Mouse (Mus musculus): ENCODE data around the gene Ppp2r5c. TPM values are rescaled to one million over a fixed set of nuclear protein-coding genes. Genes with fewer than 3 reads are reported as not detected.

Ppp2r5c gene
- polyA plus RNA-seq, 1 experiment: 136 TPM

- peak; percentile 69 to 71 for DNase-seq
- WGBS: under 1% methylated on average over 36 of the region's 39 CpGs
- H3K27ac ChIP-seq (ENCODE audit: insufficient read depth, low read length): 0 out of 2 replicates have a peak overlapping the region, but pooled peaks have one; percentile 37
These were observed 386 bp downstream of the Ppp2r5c start for GRCm38 (mm10) chr12:110447306-110447705.

GRCm38 (mm10) chr12:110448767-110449166, 1.8 kb downstream of the Ppp2r5c start:
- no peak overlapping the region for H3K27ac ChIP-seq (ENCODE audit: insufficient read depth, low read length)
- H3K4me3 ChIP-seq (replicated peaks; ENCODE audit: insufficient read depth, low read depth, low read length): no peak overlapping the region
- DNase-seq: no peak
- WGBS: 76% methylated on average over 10 of the region's 10 CpGs
- TF ChIP-seq POLR2A (IDR thresholded peaks at IDR 0.05; ENCODE audit: borderline replicate concordance, insufficient read depth, low read length): no peak
- no peak for TF ChIP-seq CTCF (IDR thresholded peaks at IDR 0.05; ENCODE audit: borderline replicate concordance, insufficient read depth, low read depth, low read length)
- no peaks in the 10 kb centered on the region for H3K27me3 ChIP-seq (ENCODE audit: control insufficient read depth, insufficient read depth, low read length)
- H3K4me1 ChIP-seq (ENCODE audit: control insufficient read depth, insufficient read depth, low read length): peaks cover 5% of the 10 kb centered on the region; the same call in 1 of the 2 replicates

More at GRCm38 (mm10) chr12:110447306-110447705, 386 bp downstream of the Ppp2r5c start:
- no peaks in the 10 kb centered on the region for H3K27me3 ChIP-seq (ENCODE audit: control insufficient read depth, insufficient read depth, low read length)
- peak overlapping the region; percentile 87 for H3K4me3 ChIP-seq (replicated peaks; ENCODE audit: insufficient read depth, low read depth, low read length)
- peaks cover 5% of the 10 kb centered on the region; the same call in 1 of the 2 replicates for H3K4me1 ChIP-seq (ENCODE audit: control insufficient read depth, insufficient read depth, low read length)
- TF ChIP-seq CTCF (IDR thresholded peaks at IDR 0.05; ENCODE audit: borderline replicate concordance, insufficient read depth, low read depth, low read length): no peak
- TF ChIP-seq POLR2A (IDR thresholded peaks at IDR 0.05; ENCODE audit: borderline replicate concordance, insufficient read depth, low read length): no peak

- no peak overlapping the region for H3K27ac ChIP-seq (ENCODE audit: insufficient read depth, low read length)
- H3K27me3 ChIP-seq (ENCODE audit: control insufficient read depth, insufficient read depth, low read length): no peaks in the 10 kb centered on the region
- H3K4me3 ChIP-seq (replicated peaks; ENCODE audit: insufficient read depth, low read depth, low read length): no peak overlapping the region
- DNase-seq: peak; percentile 64 to 75
- TF ChIP-seq POLR2A (IDR thresholded peaks at IDR 0.05; ENCODE audit: borderline replicate concordance, insufficient read depth, low read length) (no peak), CTCF (IDR thresholded peaks at IDR 0.05; ENCODE audit: borderline replicate concordance, insufficient read depth, low read depth, low read length) (peak; percentile 83)
- 11% methylated on average over 5 of the region's 5 CpGs for whole genome bisulfite sequencing
- peaks cover 21% of the 10 kb centered on the region for H3K4me1 ChIP-seq (ENCODE audit: control insufficient read depth, insufficient read depth, low read length)
These were observed 7.3 kb downstream of the Ppp2r5c start for GRCm38 (mm10) chr12:110454223-110454622.

GRCm38 (mm10) chr12:110456024-110456423, 9.1 kb downstream of the Ppp2r5c start:
- no peak overlapping the region for H3K27ac ChIP-seq (ENCODE audit: insufficient read depth, low read length)

GRCm38 (mm10) chr12:110458667-110459066, 11.7 kb downstream of the Ppp2r5c start:
- no peak for DNase-seq
- Histone ChIP-seq H3K27me3 (ENCODE audit: control insufficient read depth, insufficient read depth, low read length) (no peaks in the 10 kb centered on the region), H3K4me1 (ENCODE audit: control insufficient read depth, insufficient read depth, low read length) (peaks cover 39% of the 10 kb centered on the region), H3K27ac (ENCODE audit: insufficient read depth, low read length) (no peak overlapping the region), H3K4me3 (replicated peaks; ENCODE audit: insufficient read depth, low read depth, low read length) (no peak overlapping the region)
- WGBS: 73% methylated on average over 6 of the region's 6 CpGs
- TF ChIP-seq CTCF (IDR thresholded peaks at IDR 0.05; ENCODE audit: borderline replicate concordance, insufficient read depth, low read depth, low read length): no peak
- no peak for TF ChIP-seq POLR2A (IDR thresholded peaks at IDR 0.05; ENCODE audit: borderline replicate concordance, insufficient read depth, low read length)

More at GRCm38 (mm10) chr12:110456024-110456423, 9.1 kb downstream of the Ppp2r5c start:
- H3K4me1 ChIP-seq (ENCODE audit: control insufficient read depth, insufficient read depth, low read length): peaks cover 36% of the 10 kb centered on the region
- WGBS: 31% methylated on average over 7 of the region's 7 CpGs
- TF ChIP-seq POLR2A (IDR thresholded peaks at IDR 0.05; ENCODE audit: borderline replicate concordance, insufficient read depth, low read length) (no peak), CTCF (IDR thresholded peaks at IDR 0.05; ENCODE audit: borderline replicate concordance, insufficient read depth, low read depth, low read length) (no peak)
- no peak overlapping the region for H3K4me3 ChIP-seq (replicated peaks; ENCODE audit: insufficient read depth, low read depth, low read length)
- H3K27me3 ChIP-seq (ENCODE audit: control insufficient read depth, insufficient read depth, low read length): no peaks in the 10 kb centered on the region
- no peak for DNase-seq

GRCm38 (mm10) chr12:110460418-110461300, 13.7 kb downstream of the Ppp2r5c start:
- H3K27me3 ChIP-seq (ENCODE audit: control insufficient read depth, insufficient read depth, low read length): no peaks in the 10 kb centered on the region
- no peak overlapping the region for H3K4me3 ChIP-seq (replicated peaks; ENCODE audit: insufficient read depth, low read depth, low read length)
- no peak overlapping the region for H3K27ac ChIP-seq (ENCODE audit: insufficient read depth, low read length)
- DNase-seq: peak; percentile 81 to 87
- peaks cover 42% of the 10 kb centered on the region for H3K4me1 ChIP-seq (ENCODE audit: control insufficient read depth, insufficient read depth, low read length)
- WGBS: 15% methylated on average over 18 of the region's 18 CpGs
- TF ChIP-seq POLR2A (IDR thresholded peaks at IDR 0.05; ENCODE audit: borderline replicate concordance, insufficient read depth, low read length) (no peak), CTCF (IDR thresholded peaks at IDR 0.05; ENCODE audit: borderline replicate concordance, insufficient read depth, low read depth, low read length) (no peak)

GRCm38 (mm10) chr12:110463711-110464110, 16.8 kb downstream of the Ppp2r5c start:
- Histone ChIP-seq H3K4me3 (replicated peaks; ENCODE audit: insufficient read depth, low read depth, low read length) (no peak overlapping the region), H3K27ac (ENCODE audit: insufficient read depth, low read length) (no peak overlapping the region), H3K27me3 (ENCODE audit: control insufficient read depth, insufficient read depth, low read length) (no peaks in the 10 kb centered on the region), H3K4me1 (ENCODE audit: control insufficient read depth, insufficient read depth, low read length) (peaks cover 23% of the 10 kb centered on the region)
- DNase-seq: no peak
- no peak for TF ChIP-seq CTCF (IDR thresholded peaks at IDR 0.05; ENCODE audit: borderline replicate concordance, insufficient read depth, low read depth, low read length)
- TF ChIP-seq POLR2A (IDR thresholded peaks at IDR 0.05; ENCODE audit: borderline replicate concordance, insufficient read depth, low read length): no peak
- WGBS: 71% methylated on average over 8 of the region's 8 CpGs

- Histone ChIP-seq H3K27ac (ENCODE audit: insufficient read depth, low read length) (no peak overlapping the region), H3K27me3 (ENCODE audit: control insufficient read depth, insufficient read depth, low read length) (no peaks in the 10 kb centered on the region), H3K4me3 (replicated peaks; ENCODE audit: insufficient read depth, low read depth, low read length) (no peak overlapping the region), H3K4me1 (ENCODE audit: control insufficient read depth, insufficient read depth, low read length) (no peaks in the 10 kb centered on the region)
- TF ChIP-seq CTCF (IDR thresholded peaks at IDR 0.05; ENCODE audit: borderline replicate concordance, insufficient read depth, low read depth, low read length) (no peak), POLR2A (IDR thresholded peaks at IDR 0.05; ENCODE audit: borderline replicate concordance, insufficient read depth, low read length) (no peak)
- DNase-seq: no peak
- WGBS: 78% methylated on average over 3 of the region's 3 CpGs
These were observed 24.5 kb downstream of the Ppp2r5c start for GRCm38 (mm10) chr12:110471426-110471825.
